ENCODE assay signal across 24 mouse cellular contexts in genomic region chr14:62910859-62911258, GRCm38 (mm10).
DNase-seq lines count a peak whose midpoint lies in the region; ATAC-seq lines count a peak whose summit lies in the region.
"Had no signal": no experiment of that assay in that cellular context is flagged by ENCODE, and none has a peak within 500 bp of the region (broad histone marks: within the 10 kb centered on the region; RNA-seq: fewer than 3 reads in every experiment).

No protein-coding gene starts in this region.

- no peaks in the 10 kb centered on the region for H3K36me3 ChIP-seq in hindbrain, embryonic 11.5 days (ENCODE audit: control insufficient read depth, insufficient read depth, low read length)
- H3K36me3 ChIP-seq: embryonic facial prominence, embryonic 15.5 days; forebrain, embryonic 10.5 days; hindbrain, embryonic 13.5 days had no signal

- H3K9ac ChIP-seq in hindbrain, embryonic 11.5 days (ENCODE audit: low read depth, low read length), result no peak overlapping the region
- H3K9ac ChIP-seq: embryonic facial prominence, embryonic 15.5 days; hindbrain, embryonic 13.5 days had no signal

- DNase-seq in frontal cortex, postnatal 10 days (ENCODE audit: low spot score in 2 of 2), result no peak
- peak; percentile 43 for DNase-seq in layer of hippocampus, adult 9-11 months
- DNase-seq in layer of hippocampus, adult 11-12 months (ENCODE audit: low spot score), result no peak
- DNase-seq in right cerebral cortex, adult 2 months (ENCODE audit: low spot score in 2 of 2), result peak; percentile 33 to 44
- no peak for DNase-seq in right cerebral cortex, postnatal 4 days
- DNase-seq in hindbrain, embryonic 11.5 days (ENCODE audit: low spot score), result no peak
- DNase-seq: adrenal gland, postnatal 14 days; cerebellum, adult 18-20 months; cerebellum, adult 9-11 months; cerebellum, postnatal 36 days; gastrocnemius, postnatal 10 days; heart, adult 2 months; heart, postnatal 10 days; heart, postnatal 4 days had no signal

- no peak overlapping the region for H3K27ac ChIP-seq in hindbrain, embryonic 11.5 days (ENCODE audit: low read depth, low read length)
- H3K27ac ChIP-seq: embryonic facial prominence, embryonic 15.5 days; forebrain, embryonic 10.5 days; heart, adult 2 months; hindbrain, embryonic 13.5 days; hindbrain, postnatal 0 days had no signal

- H3K4me1 ChIP-seq in hindbrain, embryonic 11.5 days (replicated peaks; ENCODE audit: control insufficient read depth, insufficient read depth, low read length), result no peaks in the 10 kb centered on the region
- H3K4me1 ChIP-seq: embryonic facial prominence, embryonic 15.5 days had no signal

- no peak overlapping the region for H3K4me3 ChIP-seq in hindbrain, embryonic 11.5 days (ENCODE audit: low read depth, low read length)
- H3K4me3 ChIP-seq: embryonic facial prominence, embryonic 15.5 days; erythroblast, embryonic 14.5 days; forebrain, embryonic 10.5 days; heart, adult 2 months; hindbrain, embryonic 13.5 days had no signal

- WGBS in hindbrain, embryonic 11.5 days, result 86% methylated on average over 4 of the region's 4 CpGs

- H3K27me3 ChIP-seq in hindbrain, embryonic 11.5 days (ENCODE audit: control insufficient read depth, insufficient read depth, low read length), result no peaks in the 10 kb centered on the region
- H3K27me3 ChIP-seq: CH12.LX; embryonic facial prominence, embryonic 15.5 days; hindbrain, embryonic 13.5 days; Patski had no signal

- peak; percentile 75 for ATAC-seq in frontal cortex, adult (ENCODE audit: low TSS enrichment)
- ATAC-seq in hindbrain, embryonic 11.5 days (ENCODE audit: low FRiP score), result no peak
- ATAC-seq: activated CD4-positive, CD25-positive, alpha-beta regulatory T cell, adult 4 months; forebrain, embryonic 14.5 days; hindbrain, postnatal 0 days; Patski had no signal

- no peak overlapping the region for H3K4me2 ChIP-seq in hindbrain, embryonic 11.5 days (replicated peaks; ENCODE audit: low read depth, low read length)
- H3K4me2 ChIP-seq: embryonic facial prominence, embryonic 15.5 days; hindbrain, embryonic 13.5 days had no signal

- no peaks in the 10 kb centered on the region for H3K9me3 ChIP-seq in hindbrain, embryonic 11.5 days (ENCODE audit: control insufficient read depth, low read length)
- H3K9me3 ChIP-seq: embryonic facial prominence, embryonic 15.5 days; forebrain, embryonic 10.5 days; hindbrain, embryonic 13.5 days had no signal

Comparison
In these comparisons a context has a peak if more than half of its experiments do, and no peak if none do; other contexts are left out.
1. DNase-seq: peak in layer of hippocampus, adult 9-11 months (single experiment) and right cerebral cortex, adult 2 months (2 of 2); none in frontal cortex, postnatal 10 days (0 of 2), layer of hippocampus, adult 11-12 months (single experiment), right cerebral cortex, postnatal 4 days (single experiment) and hindbrain, embryonic 11.5 days (single experiment).